Mouse (Mus musculus) limb, embryonic 14.5 days (tissue): ENCODE data around the gene Il4. TPM values are rescaled to one million over a fixed set of nuclear protein-coding genes. Genes with fewer than 3 reads are reported as not detected.
A peak's percentile ranks its signal among the peaks of the same experiment; 100 is the strongest.
"Not testable (repeated sequence)": the region's sequence is repeated elsewhere in the genome, so short reads cannot be mapped to it uniquely, and the experiment has no call there.

Experiments used
- ATAC-seq: fragments of 200-750 bp; cut with Nextera tagmentation; 2 replicates; pipeline ENCODE4 v1.8.0; 2017; ENCODE audit warnings: low read depth, moderate number of reproducible peaks, moderate TSS enrichment; ENCODE audit not compliant: low FRiP score
- DNase-seq: peaks from one replicate; pipeline ENCODE4 v3.0.0-alpha.2; 2015; ENCODE audit warnings: low spot score
- H3K27ac ChIP-seq: fragments of 300-500 bp; sonication (generic); replicated peaks from 2 replicates; pipeline ENCODE4 v1.5.1; 2014; ENCODE audit warnings: low read depth, mild to moderate bottlenecking, low read length, moderate library complexity, mixed read lengths
- H3K27me3 ChIP-seq: fragments of 300-500 bp; sonication (generic); 2 replicates; pipeline ENCODE4 v1.6.1; 2014; ENCODE audit warnings: low read length, mixed read lengths; ENCODE audit not compliant: control insufficient read depth, insufficient read depth
- H3K36me3 ChIP-seq: fragments of 300-500 bp; sonication (generic); 2 replicates; pipeline ENCODE4 v1.6.1; 2014; ENCODE audit warnings: mild to moderate bottlenecking, low read length, moderate library complexity, mixed read lengths; ENCODE audit not compliant: control insufficient read depth, insufficient read depth
- H3K4me1 ChIP-seq: fragments of 300-500 bp; sonication (generic); 2 replicates; pipeline ENCODE4 v1.6.1; 2014; ENCODE audit warnings: antibody characterized with exemption, low read length, mixed read lengths; ENCODE audit not compliant: control insufficient read depth, insufficient read depth
- H3K4me2 ChIP-seq: fragments of 300-500 bp; sonication (generic); replicated peaks from 2 replicates; pipeline ENCODE4 v1.6.1; 2014; ENCODE audit warnings: low read depth, mild to moderate bottlenecking, low read length, moderate library complexity; ENCODE audit not compliant: severe bottlenecking
- H3K4me3 ChIP-seq: fragments of 300-500 bp; sonication (generic); replicated peaks from 2 replicates; pipeline ENCODE4 v1.5.1; 2014; ENCODE audit warnings: low read length
- H3K9ac ChIP-seq: fragments of 300-500 bp; sonication (generic); 2 replicates; pipeline ENCODE4 v1.6.1; 2014; ENCODE audit warnings: mild to moderate bottlenecking, low read depth, low read length, moderate library complexity; ENCODE audit not compliant: severe bottlenecking
- H3K9me3 ChIP-seq: fragments of 300-500 bp; sonication (generic); 2 replicates; pipeline ENCODE4 v1.6.1; 2016; ENCODE audit warnings: low read length; ENCODE audit not compliant: control insufficient read depth
- POLR2A ChIP-seq: fragments of 200-500 bp; IDR thresholded peaks from 2 replicates; pipeline ENCODE4 v1.8.0; 2012; ENCODE audit warnings: inconsistent platforms, mild to moderate bottlenecking, moderate library complexity, borderline replicate concordance; ENCODE audit not compliant: insufficient read depth, insufficient read length; ENCODE audit errors: extremely low read depth
- WGBS: fragments of 180-500 bp; shearing (Covaris S2); extraction: QIAGEN DNeasy Blood & Tissue Kit; methylation state at CpG from one replicate; pipeline ENCODE4 v1.1.7; 2014; 5-methylcytosine and 5-hydroxymethylcytosine counted together
- polyA plus RNA-seq, 2 experiments: library from polyadenylated mRNA; depleted of rRNA in 1 of 2; stranded (reverse) in 1 of 2; unstranded in 1 of 2; fragments of >200 nt; fragmentation: Nextera tagmentation in 1 of 2; extraction: Ambion mirVana in 1 of 2; gene quantifications; 2 replicates each; pipeline versions ENCODE4 v1.2.1 to v1.2.3; 2012 to 2014

Gene Il4
- polyA plus RNA-seq, 2 experiments, result 0.49 to 3.2 TPM

DNA sequence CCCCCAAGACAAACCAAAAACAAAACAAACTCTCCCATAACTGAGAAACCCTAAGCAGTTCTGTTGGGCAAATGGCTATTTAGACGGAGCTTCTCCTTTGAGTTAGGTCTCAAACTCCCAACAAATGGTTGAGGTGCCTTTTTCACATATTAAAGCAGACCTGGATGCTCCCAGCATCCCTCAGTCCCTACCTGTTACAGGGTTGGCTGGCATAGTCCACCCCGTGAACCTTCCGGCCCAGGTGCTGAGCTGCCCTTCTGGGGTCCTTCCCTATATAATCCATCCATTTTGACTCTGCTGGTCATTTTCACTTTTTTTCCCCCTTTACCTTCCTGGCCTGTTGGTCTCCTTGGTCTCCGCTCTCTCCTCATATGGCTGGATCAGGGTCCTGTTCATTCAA is 51.8 kb downstream of the Il4 start:
- peak overlapping the region; percentile 82 for H3K4me3 ChIP-seq

GRCm38 (mm10) chr11:53561986-53562385 is 56.5 kb downstream of the Il4 start:
- TF ChIP-seq POLR2A, result no peak
- Histone ChIP-seq H3K4me3 (no peak overlapping the region), H3K27me3 (no peaks in the 10 kb centered on the region), H3K4me2 (no peak overlapping the region), H3K4me1 (peaks cover 5% of the 10 kb centered on the region; the same call in 1 of the 2 replicates), H3K36me3 (no peaks in the 10 kb centered on the region), H3K9ac (no peak overlapping the region), H3K27ac (no peak overlapping the region), H3K9me3 (no peaks in the 10 kb centered on the region)
- WGBS, result 80% methylated on average over 2 of the region's 2 CpGs
- no peak for DNase-seq
- ATAC-seq, result no peak

More for the DNA sequence above, 51.8 kb downstream of the Il4 start:
- Histone ChIP-seq H3K4me2 (peak overlapping the region; percentile 78), H3K9me3 (no peaks in the 10 kb centered on the region), H3K9ac (peak overlapping the region; percentile 80; the same call in 1 of the 2 replicates), H3K4me1 (peaks cover 13% of the 10 kb centered on the region; the same call in 1 of the 2 replicates), H3K27me3 (no peaks in the 10 kb centered on the region), H3K36me3 (peaks cover 8% of the 10 kb centered on the region), H3K27ac (no peak overlapping the region)
- ATAC-seq (no peak), DNase-seq (no peak)
- 85% methylated on average over 4 of the region's 4 CpGs for WGBS
- no peak for TF ChIP-seq POLR2A

- WGBS, result 90% methylated on average over 1 of the region's 3 CpGs
- H3K4me1 ChIP-seq, ATAC-seq, H3K27me3 ChIP-seq, H3K9ac ChIP-seq, H3K4me3 ChIP-seq, H3K36me3 ChIP-seq, H3K9me3 ChIP-seq, DNase-seq, H3K27ac ChIP-seq, H3K4me2 ChIP-seq: not testable (repeated sequence)
Observed at GRCm38 (mm10) chr11:53559980-53560379, 58.5 kb downstream of the Il4 start.

- not testable (repeated sequence) for ATAC-seq, H3K4me2 ChIP-seq, H3K4me1 ChIP-seq, H3K36me3 ChIP-seq, H3K27me3 ChIP-seq, H3K4me3 ChIP-seq, H3K27ac ChIP-seq, H3K9me3 ChIP-seq, DNase-seq, H3K9ac ChIP-seq
- 93% methylated on average over 1 of the region's 3 CpGs for WGBS
Observed at GRCm38 (mm10) chr11:53557992-53558391, 60.5 kb downstream of the Il4 start.

DNA sequence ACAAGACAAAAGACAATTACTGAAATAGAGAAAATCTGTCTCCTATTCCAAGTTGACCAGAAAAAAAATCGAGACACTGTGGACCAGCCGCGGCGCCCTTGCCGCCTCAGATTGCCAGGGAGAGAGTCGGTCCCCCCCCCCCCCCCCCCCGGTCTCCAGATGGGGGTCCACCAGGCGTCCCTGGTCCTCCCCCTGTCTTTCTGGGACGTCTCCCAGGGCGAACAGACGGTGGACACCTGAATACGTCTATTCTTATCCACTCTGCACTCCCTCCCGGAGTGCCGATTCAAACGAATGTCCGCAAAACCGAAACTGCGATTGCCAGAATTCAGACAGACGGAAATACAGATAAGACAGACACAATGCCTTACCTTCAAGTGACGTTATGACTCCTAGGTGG is 61.9 kb downstream of the Il4 start:
- not testable (repeated sequence) for H3K4me2 ChIP-seq, H3K27me3 ChIP-seq, DNase-seq, H3K4me3 ChIP-seq, ATAC-seq, H3K4me1 ChIP-seq, H3K36me3 ChIP-seq, H3K9ac ChIP-seq, H3K27ac ChIP-seq, H3K9me3 ChIP-seq
- 90% methylated on average over 10 of the region's 20 CpGs for WGBS

Other genes with a start within 250 kb of the Il4 start
- not detected in 2 replicates for gene Leap2, start 195.5 kb downstream of the Il4 start, polyA plus RNA-seq (2012; rRNA removed)
- gene Leap2, start 195.5 kb downstream of the Il4 start, polyA plus RNA-seq (2014; fragmentation: Nextera tagmentation; extraction: Ambion mirVana), result not detected in 2 replicates
- gene Uqcrq, start 187.8 kb downstream of the Il4 start, polyA plus RNA-seq (2012; rRNA removed), result 190 and 230 TPM in 2 replicates
- gene Uqcrq, start 187.8 kb downstream of the Il4 start, polyA plus RNA-seq (2014; fragmentation: Nextera tagmentation; extraction: Ambion mirVana), result 490 and 554 TPM in 2 replicates
- 2.6 and 2.9 TPM in 2 replicates for gene Gdf9, start 187.6 kb downstream of the Il4 start, polyA plus RNA-seq (2012; rRNA removed)
- gene Gdf9, start 187.6 kb downstream of the Il4 start, polyA plus RNA-seq (2014; fragmentation: Nextera tagmentation; extraction: Ambion mirVana), result 1.8 and 2.0 TPM in 2 replicates
- 0.41 and 0.83 TPM in 2 replicates for gene Gm10447, start 161.6 kb downstream of the Il4 start, polyA plus RNA-seq (2012; rRNA removed)
- gene Gm10447, start 161.6 kb downstream of the Il4 start, polyA plus RNA-seq (2014; fragmentation: Nextera tagmentation; extraction: Ambion mirVana), result 0.08 TPM in 1 of 2 replicates, not detected in the other
- gene Shroom1, start 161.5 kb downstream of the Il4 start, polyA plus RNA-seq (2012; rRNA removed), result 7.1 and 9.1 TPM in 2 replicates
- 3.9 and 6.2 TPM in 2 replicates for gene Shroom1, start 161.5 kb downstream of the Il4 start, polyA plus RNA-seq (2014; fragmentation: Nextera tagmentation; extraction: Ambion mirVana)
- gene Gm9837, start 148.2 kb downstream of the Il4 start, polyA plus RNA-seq (2012; rRNA removed), result not detected in 2 replicates
- gene Gm9837, start 148.2 kb downstream of the Il4 start, polyA plus RNA-seq (2014; fragmentation: Nextera tagmentation; extraction: Ambion mirVana), result not detected in 2 replicates
- not detected in 2 replicates for gene Gm9945, start 138.5 kb downstream of the Il4 start, polyA plus RNA-seq (2012; rRNA removed)
- gene Gm9945, start 138.5 kb downstream of the Il4 start, polyA plus RNA-seq (2014; fragmentation: Nextera tagmentation; extraction: Ambion mirVana), result not detected in 2 replicates
- gene Sowaha, start 138.4 kb downstream of the Il4 start, polyA plus RNA-seq (2012; rRNA removed), result 0.16 and 0.19 TPM in 2 replicates
- 0.22 and 0.30 TPM in 2 replicates for gene Sowaha, start 138.4 kb downstream of the Il4 start, polyA plus RNA-seq (2014; fragmentation: Nextera tagmentation; extraction: Ambion mirVana)
- gene Sept8, start 99.4 kb downstream of the Il4 start, polyA plus RNA-seq (2012; rRNA removed), result 104 and 110 TPM in 2 replicates
- gene Sept8, start 99.4 kb downstream of the Il4 start, polyA plus RNA-seq (2014; fragmentation: Nextera tagmentation; extraction: Ambion mirVana), result 50.4 and 51.6 TPM in 2 replicates
- 37.1 and 38.3 TPM in 2 replicates for gene Kif3a, start 51.3 kb downstream of the Il4 start, polyA plus RNA-seq (2012; rRNA removed)
- gene Kif3a, start 51.3 kb downstream of the Il4 start, polyA plus RNA-seq (2014; fragmentation: Nextera tagmentation; extraction: Ambion mirVana), result 63.7 and 78.4 TPM in 2 replicates
- 0.19 and 0.27 TPM in 2 replicates for gene Il13, start 16.0 kb upstream of the Il4 start, polyA plus RNA-seq (2012; rRNA removed)
- not detected in 2 replicates for gene Il13, start 16.0 kb upstream of the Il4 start, polyA plus RNA-seq (2014; fragmentation: Nextera tagmentation; extraction: Ambion mirVana)
- 8.7 and 11.1 TPM in 2 replicates for gene Rad50, start 88.7 kb upstream of the Il4 start, polyA plus RNA-seq (2012; rRNA removed)
- 18.9 and 21.2 TPM in 2 replicates for gene Rad50, start 88.7 kb upstream of the Il4 start, polyA plus RNA-seq (2014; fragmentation: Nextera tagmentation; extraction: Ambion mirVana)
- gene Il5, start 102.1 kb upstream of the Il4 start, polyA plus RNA-seq (2012; rRNA removed), result not detected in 2 replicates
- gene Il5, start 102.1 kb upstream of the Il4 start, polyA plus RNA-seq (2014; fragmentation: Nextera tagmentation; extraction: Ambion mirVana), result not detected in 2 replicates
- 13.8 and 16.8 TPM in 2 replicates for gene Irf1, start 151.3 kb upstream of the Il4 start, polyA plus RNA-seq (2012; rRNA removed)
- 10.7 and 11.8 TPM in 2 replicates for gene Irf1, start 151.3 kb upstream of the Il4 start, polyA plus RNA-seq (2014; fragmentation: Nextera tagmentation; extraction: Ambion mirVana)
- gene Gm17334, start 154.5 kb upstream of the Il4 start, polyA plus RNA-seq (2012; rRNA removed), result 0.11 and 0.33 TPM in 2 replicates
- gene Gm17334, start 154.5 kb upstream of the Il4 start, polyA plus RNA-seq (2014; fragmentation: Nextera tagmentation; extraction: Ambion mirVana), result 0.28 and 0.30 TPM in 2 replicates
- gene Gm12216, start 240.6 kb upstream of the Il4 start, polyA plus RNA-seq (2012; rRNA removed), result 0.43 and 0.51 TPM in 2 replicates
- gene Gm12216, start 240.6 kb upstream of the Il4 start, polyA plus RNA-seq (2014; fragmentation: Nextera tagmentation; extraction: Ambion mirVana), result 0.66 and 0.74 TPM in 2 replicates